Mouse (Mus musculus): ENCODE results near the gene Psmc4. TPM values are rescaled to one million over a fixed set of nuclear protein-coding genes. Genes with fewer than 3 reads are reported as not detected.

The Psmc4 gene
- polyA plus RNA-seq, 1 experiment from 2014 or later, result 245 TPM

DNA sequence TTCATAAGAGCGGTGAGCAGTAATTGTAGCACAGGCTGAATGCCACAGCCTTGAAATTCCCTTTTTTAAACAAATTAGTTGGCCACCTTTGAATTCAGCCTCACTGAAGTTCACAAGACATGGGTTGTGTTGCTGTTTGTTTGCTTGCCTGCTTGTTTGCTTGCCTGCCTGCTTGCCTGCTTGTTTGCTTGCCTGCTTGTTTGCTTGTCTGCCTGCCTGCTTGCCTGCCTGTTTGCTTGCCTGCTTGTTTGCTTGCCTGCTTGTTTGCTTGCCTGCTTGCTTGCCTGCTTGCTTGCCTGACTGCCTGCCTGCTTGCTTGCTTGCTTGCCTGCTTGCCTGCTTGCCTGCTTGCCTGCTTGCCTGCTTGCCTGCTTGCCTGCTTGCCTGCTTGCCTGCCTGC lies 10.1 kb upstream of the Psmc4 start:
- no peaks in the 10 kb centered on the region for H3K4me1 ChIP-seq (ENCODE audit: control insufficient read depth, insufficient read depth, low read length)
- no peak overlapping the region for H3K4me2 ChIP-seq (ENCODE audit: low read depth, low read length)
- no peaks in the 10 kb centered on the region for H3K27me3 ChIP-seq (ENCODE audit: control insufficient read depth, insufficient read depth, low read length)
- H3K27ac ChIP-seq (ENCODE audit: low read length), result no peak overlapping the region
- 89% methylated on average over 1 of the region's 1 CpGs for WGBS
- H3K4me3 ChIP-seq (replicated peaks; ENCODE audit: low read length), result no peak overlapping the region
- H3K9ac ChIP-seq (ENCODE audit: low read length), result no peak overlapping the region
- H3K9me3 ChIP-seq (replicated peaks; ENCODE audit: control insufficient read depth, low read length), result no peaks in the 10 kb centered on the region
- no peak for ATAC-seq (ENCODE audit: insufficient read depth, low FRiP score)
- H3K36me3 ChIP-seq (ENCODE audit: control insufficient read depth, insufficient read depth, low read length), result no peaks in the 10 kb centered on the region

DNA sequence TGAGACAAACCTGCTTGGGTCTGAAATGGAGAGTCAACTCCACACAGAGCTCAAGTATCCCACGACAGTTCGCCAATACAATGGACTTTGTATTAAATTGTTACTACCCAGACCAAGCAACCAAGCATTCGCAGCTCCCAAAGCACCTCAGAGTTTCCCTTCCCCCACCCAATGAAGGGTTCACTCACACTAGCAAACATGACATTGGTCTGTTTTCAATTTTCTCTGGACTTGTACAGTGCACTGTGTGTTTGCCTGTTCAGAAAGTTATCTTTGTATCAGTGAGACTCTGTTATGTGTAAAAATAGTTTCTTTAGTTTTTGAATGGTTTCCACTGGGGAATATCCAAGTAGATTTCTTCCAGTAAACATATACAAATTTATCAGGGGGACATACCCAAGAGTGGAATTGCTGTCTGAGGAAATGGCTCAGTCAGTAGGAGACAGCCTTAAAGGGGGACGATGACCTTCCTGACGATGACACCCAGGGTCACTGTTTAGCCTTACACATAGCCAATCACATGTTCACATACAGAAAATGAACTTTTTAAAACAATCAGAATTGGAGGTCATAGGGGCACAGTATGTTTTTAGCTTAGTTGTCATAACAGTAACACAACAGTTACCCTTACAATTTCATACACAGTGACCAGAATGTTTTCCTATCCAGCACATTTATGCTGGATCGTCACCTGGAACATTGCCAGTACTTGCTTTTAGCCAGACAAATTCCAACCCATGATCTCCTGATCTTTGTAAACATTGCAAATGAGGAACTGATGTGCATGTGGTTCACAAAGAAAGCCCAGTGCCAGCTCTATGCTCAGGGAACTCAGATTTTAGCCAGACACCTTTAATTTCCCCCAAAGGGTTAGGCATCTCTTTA lies 3.4 kb upstream of the Psmc4 start:
- Histone ChIP-seq H3K27ac (ENCODE audit: low read length) (peak overlapping the region; percentile 30), H3K4me2 (ENCODE audit: low read depth, low read length) (no peak overlapping the region; the same call in 1 of the 2 replicates), H3K4me1 (ENCODE audit: control insufficient read depth, insufficient read depth, low read length) (peaks cover 9% of the 10 kb centered on the region), H3K9ac (ENCODE audit: low read length) (no peak overlapping the region), H3K4me3 (replicated peaks; ENCODE audit: low read length) (no peak overlapping the region), H3K36me3 (ENCODE audit: control insufficient read depth, insufficient read depth, low read length) (0 out of 2 replicates have a peak, but pooled peaks cover under 1% of the 10 kb centered on the region), H3K27me3 (ENCODE audit: control insufficient read depth, insufficient read depth, low read length) (no peaks in the 10 kb centered on the region), H3K9me3 (replicated peaks; ENCODE audit: control insufficient read depth, low read length) (no peaks in the 10 kb centered on the region)
- ATAC-seq (ENCODE audit: insufficient read depth, low FRiP score), result no peak
- WGBS, result 70% methylated on average over 6 of the region's 6 CpGs

DNA sequence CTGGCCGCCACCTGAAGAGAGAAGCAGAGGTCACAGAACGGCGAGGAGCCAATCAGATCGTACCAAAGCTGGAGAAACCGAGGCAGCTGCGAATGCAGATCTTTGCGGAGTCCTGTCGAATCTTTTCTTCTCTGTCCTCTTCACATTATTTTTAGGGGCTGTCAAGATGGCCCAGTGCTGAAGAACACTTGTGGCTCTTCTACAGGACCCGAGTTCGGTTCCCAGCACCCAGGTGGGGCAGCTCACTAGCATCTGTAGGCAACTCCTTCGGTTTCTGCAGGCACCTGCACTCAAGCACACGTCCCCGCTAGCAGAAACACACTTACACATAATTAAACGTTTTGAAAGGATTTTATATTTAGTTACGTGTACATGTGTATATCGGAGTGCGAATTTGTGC lies 683 bp upstream of the Psmc4 start:
- 57% methylated on average over 17 of the region's 17 CpGs for WGBS
- Histone ChIP-seq H3K36me3 (ENCODE audit: control insufficient read depth, insufficient read depth, low read length) (peaks cover 8% of the 10 kb centered on the region; the same call in 1 of the 2 replicates), H3K4me3 (replicated peaks; ENCODE audit: low read length) (peak overlapping the region; percentile 18; the same call in 1 of the 2 replicates), H3K9ac (ENCODE audit: low read length) (peak overlapping the region; percentile 67), H3K4me1 (ENCODE audit: control insufficient read depth, insufficient read depth, low read length) (peaks cover 9% of the 10 kb centered on the region), H3K4me2 (ENCODE audit: low read depth, low read length) (peak overlapping the region; percentile 41), H3K27me3 (ENCODE audit: control insufficient read depth, insufficient read depth, low read length) (no peaks in the 10 kb centered on the region), H3K27ac (ENCODE audit: low read length) (no peak overlapping the region), H3K9me3 (replicated peaks; ENCODE audit: control insufficient read depth, low read length) (no peaks in the 10 kb centered on the region)
- ATAC-seq (ENCODE audit: insufficient read depth, low FRiP score), result no peak

DNA sequence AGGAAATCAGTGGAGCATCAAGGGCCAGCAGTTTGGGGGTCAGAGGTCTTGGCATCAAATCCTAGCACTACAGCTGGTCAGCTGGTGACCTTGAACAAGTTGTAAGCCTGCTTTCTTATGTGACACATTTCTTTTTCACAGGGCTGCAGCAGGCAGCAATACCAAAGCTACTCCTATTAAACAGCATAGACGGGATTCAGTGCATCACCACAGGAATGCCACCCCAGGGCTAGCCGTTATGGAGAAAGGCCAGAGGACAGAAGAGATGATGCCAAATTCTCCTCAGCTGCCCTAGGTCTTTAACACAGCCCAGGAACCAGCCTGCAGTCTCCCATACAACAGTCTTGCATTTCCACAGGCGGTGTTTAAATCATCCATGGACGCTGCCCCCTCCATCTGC lies 5.4 kb downstream of the Psmc4 start:
- Histone ChIP-seq H3K9ac (ENCODE audit: low read length) (no peak overlapping the region), H3K36me3 (ENCODE audit: control insufficient read depth, insufficient read depth, low read length) (peaks cover 31% of the 10 kb centered on the region; the same call in 1 of the 2 replicates), H3K9me3 (replicated peaks; ENCODE audit: control insufficient read depth, low read length) (no peaks in the 10 kb centered on the region), H3K4me3 (replicated peaks; ENCODE audit: low read length) (no peak overlapping the region), H3K4me2 (ENCODE audit: low read depth, low read length) (no peak overlapping the region), H3K27ac (ENCODE audit: low read length) (no peak overlapping the region), H3K27me3 (ENCODE audit: control insufficient read depth, insufficient read depth, low read length) (no peaks in the 10 kb centered on the region), H3K4me1 (ENCODE audit: control insufficient read depth, insufficient read depth, low read length) (peaks cover 7% of the 10 kb centered on the region)
- no peak for ATAC-seq (ENCODE audit: insufficient read depth, low FRiP score)
- WGBS, result 90% methylated on average over 4 of the region's 4 CpGs

DNA sequence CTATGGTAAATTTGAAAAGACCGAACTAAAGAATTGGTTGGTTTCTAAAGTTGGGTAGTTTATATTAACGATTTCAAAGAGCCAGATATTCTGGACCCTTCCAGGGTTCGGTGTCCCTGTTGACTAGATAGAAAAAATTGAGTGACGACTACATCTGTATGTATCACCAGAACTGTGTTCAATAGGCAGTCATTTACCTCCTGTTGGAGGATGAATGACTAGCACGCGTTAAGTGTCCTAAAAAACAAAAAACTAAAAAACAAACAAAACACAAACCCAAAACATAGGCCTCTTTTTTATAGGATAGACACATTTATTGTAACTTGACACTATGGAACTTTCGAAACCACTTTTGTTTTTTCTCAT lies 35.5 kb downstream of the Psmc4 start:
- Histone ChIP-seq H3K27me3 (ENCODE audit: control insufficient read depth, insufficient read depth, low read length) (no peaks in the 10 kb centered on the region), H3K9ac (ENCODE audit: low read length) (peak overlapping the region; percentile 83), H3K36me3 (ENCODE audit: control insufficient read depth, insufficient read depth, low read length) (no peaks in the 10 kb centered on the region), H3K4me3 (replicated peaks; ENCODE audit: low read length) (peak overlapping the region; percentile 58), H3K27ac (ENCODE audit: low read length) (0 out of 2 replicates have a peak overlapping the region, but pooled peaks have one; percentile 12), H3K4me2 (ENCODE audit: low read depth, low read length) (peak overlapping the region; percentile 82), H3K9me3 (replicated peaks; ENCODE audit: control insufficient read depth, low read length) (no peaks in the 10 kb centered on the region), H3K4me1 (ENCODE audit: control insufficient read depth, insufficient read depth, low read length) (peaks cover 4% of the 10 kb centered on the region; the same call in 1 of the 2 replicates)
- 24% methylated on average over 7 of the region's 7 CpGs for WGBS
- ATAC-seq (ENCODE audit: insufficient read depth, low FRiP score), result no peak

DNA sequence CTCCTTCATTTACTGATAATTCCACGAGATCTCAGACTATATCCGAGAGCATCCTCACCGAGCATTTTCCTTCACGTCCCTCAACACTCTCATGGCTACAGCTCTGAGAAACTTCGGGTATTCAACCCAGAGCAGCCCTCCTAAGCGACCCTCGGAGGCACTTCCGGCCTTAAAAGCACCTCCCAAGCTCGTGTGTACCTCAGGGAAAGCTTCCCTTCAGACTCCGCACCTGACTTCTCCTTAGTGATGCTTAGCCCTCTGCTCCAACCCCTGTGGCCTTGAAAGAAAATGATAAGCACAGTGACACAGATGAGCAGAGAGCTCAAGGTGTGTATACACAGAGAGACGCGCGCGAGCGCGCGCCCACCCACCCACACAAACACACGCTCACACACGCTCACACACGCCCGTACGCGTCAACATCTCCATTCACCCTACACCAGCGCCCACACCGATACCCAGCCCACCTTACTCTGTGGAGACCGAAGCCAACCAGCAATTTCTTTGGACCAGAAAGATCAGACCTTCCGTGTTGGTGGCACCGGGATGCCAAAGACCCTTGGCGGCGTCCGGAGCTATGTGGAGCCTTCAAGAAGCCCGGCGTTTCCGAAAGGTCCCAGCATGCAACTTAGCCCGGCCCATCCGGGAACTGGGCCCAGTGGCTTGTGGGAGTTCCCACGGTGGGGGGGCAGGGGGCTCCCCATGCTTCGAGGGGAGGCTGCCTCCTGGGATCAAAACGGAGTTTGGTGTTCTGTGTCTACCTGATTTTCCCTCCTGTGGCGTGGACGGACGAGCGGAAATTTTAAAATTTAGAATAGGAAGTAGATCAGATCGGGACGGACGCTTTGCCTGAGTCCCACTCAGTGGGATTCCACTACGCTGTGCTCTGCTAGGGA lies 36.1 kb downstream of the Psmc4 start, which contains the start of gene Zfp850:
Gene Zfp850 (minus strand): TSS at position 567 of the 896 bp plus-strand sequence.
- ATAC-seq (ENCODE audit: insufficient read depth, low FRiP score), result peak; percentile 92
- Histone ChIP-seq H3K9ac (ENCODE audit: low read length) (peak within 1 kb of the TSS; percentile 83), H3K27ac (ENCODE audit: low read length) (0 out of 2 replicates have a peak within 1 kb of the TSS, but pooled peaks have one; percentile 12), H3K27me3 (ENCODE audit: control insufficient read depth, insufficient read depth, low read length) (no peaks in the 10 kb centered on the region), H3K4me1 (ENCODE audit: control insufficient read depth, insufficient read depth, low read length) (peaks cover 4% of the 10 kb centered on the region; the same call in 1 of the 2 replicates), H3K4me2 (ENCODE audit: low read depth, low read length) (peak within 1 kb of the TSS; percentile 82), H3K36me3 (ENCODE audit: control insufficient read depth, insufficient read depth, low read length) (no peaks in the 10 kb centered on the region), H3K4me3 (replicated peaks; ENCODE audit: low read length) (peak within 1 kb of the TSS; percentile 58), H3K9me3 (replicated peaks; ENCODE audit: control insufficient read depth, low read length) (no peaks in the 10 kb centered on the region)
- under 1% methylated on average over 47 of the region's 47 CpGs for WGBS

DNA sequence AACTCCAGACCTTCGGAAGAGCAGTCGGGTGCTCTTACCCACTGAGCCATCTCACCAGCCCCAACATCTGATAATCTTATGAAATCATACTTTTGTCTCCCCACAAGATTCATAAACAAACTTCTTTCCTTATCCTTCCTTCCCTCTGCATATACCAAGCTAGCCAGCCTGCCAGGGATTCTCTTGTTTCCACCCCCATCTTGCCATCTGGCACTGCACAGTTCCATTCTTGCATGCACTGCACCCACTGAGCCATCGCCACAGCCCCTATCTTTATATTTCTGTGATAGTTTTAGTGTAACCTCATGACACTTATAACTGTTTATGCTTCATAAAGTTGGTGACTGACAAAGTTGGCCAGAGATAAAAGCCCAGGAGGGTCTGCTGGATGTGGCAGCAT lies 39.6 kb downstream of the Psmc4 start:
- Histone ChIP-seq H3K9ac (ENCODE audit: low read length) (no peak overlapping the region), H3K27me3 (ENCODE audit: control insufficient read depth, insufficient read depth, low read length) (no peaks in the 10 kb centered on the region), H3K27ac (ENCODE audit: low read length) (no peak overlapping the region), H3K4me3 (replicated peaks; ENCODE audit: low read length) (no peak overlapping the region), H3K4me2 (ENCODE audit: low read depth, low read length) (no peak overlapping the region), H3K9me3 (replicated peaks; ENCODE audit: control insufficient read depth, low read length) (no peaks in the 10 kb centered on the region), H3K36me3 (ENCODE audit: control insufficient read depth, insufficient read depth, low read length) (no peaks in the 10 kb centered on the region; the same call in 1 of the 2 replicates), H3K4me1 (ENCODE audit: control insufficient read depth, insufficient read depth, low read length) (peaks cover 4% of the 10 kb centered on the region; the same call in 1 of the 2 replicates)
- no peak for ATAC-seq (ENCODE audit: insufficient read depth, low FRiP score)
- WGBS, result 98% methylated on average over 3 of the region's 3 CpGs
